ENCODE assay signal across 17 mouse cellular contexts in genomic region chr5:81359560-81359959, GRCm38 (mm10).
DNase-seq lines count a peak whose midpoint lies in the region; ATAC-seq and TF ChIP-seq lines count a peak whose summit lies in the region.
"Had no signal": no experiment of that assay in that cellular context is flagged by ENCODE, and none has a peak within 500 bp of the region (broad histone marks: within the 10 kb centered on the region; RNA-seq: fewer than 3 reads in every experiment).

No protein-coding gene starts in this region.

- H3K4me1 ChIP-seq in hindbrain, embryonic 13.5 days (replicated peaks), result peaks cover 7% of the 10 kb centered on the region
- H3K4me1 ChIP-seq in midbrain, postnatal 0 days (ENCODE audit: insufficient read depth, low read length), result no peaks in the 10 kb centered on the region
- H3K4me1 ChIP-seq: limb, embryonic 15.5 days; lung, embryonic 15.5 days had no signal

- no peak for TF ChIP-seq CTCF in midbrain, postnatal 0 days (IDR thresholded peaks at IDR 0.05)

- H3K9ac ChIP-seq in hindbrain, embryonic 13.5 days, result no peak overlapping the region
- H3K9ac ChIP-seq in midbrain, postnatal 0 days (replicated peaks; ENCODE audit: low read length, poor library complexity, severe bottlenecking), result no peak overlapping the region
- H3K9ac ChIP-seq: limb, embryonic 15.5 days; lung, embryonic 15.5 days had no signal

- no peaks in the 10 kb centered on the region for H3K9me3 ChIP-seq in hindbrain, embryonic 13.5 days
- H3K9me3 ChIP-seq in midbrain, postnatal 0 days (ENCODE audit: low read length), result no peaks in the 10 kb centered on the region
- H3K9me3 ChIP-seq: limb, embryonic 15.5 days; lung, embryonic 15.5 days had no signal

- no peaks in the 10 kb centered on the region for H3K36me3 ChIP-seq in hindbrain, embryonic 13.5 days
- H3K36me3 ChIP-seq in midbrain, postnatal 0 days (ENCODE audit: insufficient read depth, low read length), result no peaks in the 10 kb centered on the region
- H3K36me3 ChIP-seq: G1E; limb, embryonic 15.5 days; lung, embryonic 15.5 days had no signal

- DNase-seq in layer of hippocampus, adult 9-11 months, result peak; percentile 38
- no peak for DNase-seq in layer of hippocampus, postnatal 25 days (ENCODE audit: extremely low spot score in 1 of 2, low spot score in 1 of 2)
- peak; percentile 27 for DNase-seq in brain, adult 2 months (ENCODE audit: low read depth, low spot score)
- peak; percentile 74 for DNase-seq in midbrain, postnatal 0 days (ENCODE audit: low spot score)
- DNase-seq in adipocyte (ENCODE audit: low spot score), result no peak
- DNase-seq in ovary, adult 18-20 months (ENCODE audit: low spot score), result no peak
- no peak for DNase-seq in urinary bladder, postnatal 25 days (ENCODE audit: low spot score)
- DNase-seq: B cell, adult 2 months; cerebellum, adult 8-10 months; embryo, embryonic 11 days; heart, adult 2 months; heart, postnatal 10 days; kidney, adult 2 months had no signal

- H3K4me3 ChIP-seq in hindbrain, embryonic 13.5 days, result no peak overlapping the region
- no peak overlapping the region for H3K4me3 ChIP-seq in midbrain, postnatal 0 days (ENCODE audit: low read depth, low read length)
- H3K4me3 ChIP-seq: heart, adult 2 months; limb, embryonic 15.5 days; lung, embryonic 15.5 days had no signal

- WGBS in hindbrain, embryonic 13.5 days, result 17% methylated on average over 2 of the region's 2 CpGs
- 27% methylated on average over 2 of the region's 2 CpGs for WGBS in midbrain, postnatal 0 days

- H3K4me2 ChIP-seq in hindbrain, embryonic 13.5 days, result no peak overlapping the region
- H3K4me2 ChIP-seq in midbrain, postnatal 0 days (ENCODE audit: low read depth, low read length, poor library complexity, severe bottlenecking), result no peak overlapping the region
- H3K4me2 ChIP-seq: limb, embryonic 15.5 days; lung, embryonic 15.5 days had no signal

- peak; percentile 66; the same call in 1 of the 2 replicates for ATAC-seq in hindbrain, embryonic 13.5 days (ENCODE audit: low FRiP score)
- ATAC-seq in midbrain, postnatal 0 days (ENCODE audit: low FRiP score), result no peak

- no peaks in the 10 kb centered on the region for H3K27me3 ChIP-seq in hindbrain, embryonic 13.5 days
- H3K27me3 ChIP-seq in midbrain, postnatal 0 days (ENCODE audit: insufficient read depth, low read length), result no peaks in the 10 kb centered on the region
- H3K27me3 ChIP-seq: limb, embryonic 15.5 days; lung, embryonic 15.5 days had no signal

- 0 out of 2 replicates have a peak overlapping the region, but pooled peaks have one; percentile 8 for H3K27ac ChIP-seq in hindbrain, embryonic 13.5 days
- no peak overlapping the region for H3K27ac ChIP-seq in midbrain, postnatal 0 days (ENCODE audit: low read depth, low read length)
- H3K27ac ChIP-seq: heart, adult 2 months; limb, embryonic 15.5 days; lung, embryonic 15.5 days had no signal

Comparison
In these comparisons a context has a peak if more than half of its experiments do, and no peak if none do; other contexts are left out.
1. DNase-seq: peak in layer of hippocampus, adult 9-11 months (single experiment), brain, adult 2 months (single experiment) and midbrain, postnatal 0 days (single experiment); none in layer of hippocampus, postnatal 25 days (0 of 2), adipocyte (single experiment), ovary, adult 18-20 months (single experiment) and urinary bladder, postnatal 25 days (single experiment).